Comparison of ENCODE assay signal across 18 mouse cellular contexts in genomic region chr5:26911965-26912364, GRCm38 (mm10).
"Had no signal": no experiment of that assay in that cellular context is flagged by ENCODE, and none has a peak within 500 bp of the region (broad histone marks: within the 10 kb centered on the region; RNA-seq: fewer than 3 reads in every experiment).

No protein-coding gene starts in this region.

- DNase-seq: lung, adult 18-20 months; lung, embryonic 14.5 days; lung, postnatal 10 days; lung, postnatal 4 days; midbrain, embryonic 14.5 days; retina, postnatal 1 day; right cerebral cortex, adult 18-20 months; right cerebral cortex, postnatal 25 days; right cerebral cortex, postnatal 4 days; spleen, adult 18-20 months; thymus, adult 18-20 months; thymus, postnatal 14 days; thymus, postnatal 36 days had no signal

- H3K36me3 ChIP-seq: midbrain, embryonic 10.5 days; midbrain, embryonic 12.5 days; neural tube, embryonic 13.5 days; neural tube, embryonic 15.5 days had no signal

- H3K27ac ChIP-seq: midbrain, embryonic 10.5 days; midbrain, embryonic 12.5 days; neural tube, embryonic 13.5 days; neural tube, embryonic 15.5 days had no signal

- H3K9ac ChIP-seq: lung, embryonic 14.5 days; midbrain, embryonic 12.5 days; neural tube, embryonic 13.5 days; neural tube, embryonic 15.5 days had no signal

- H3K4me3 ChIP-seq: midbrain, embryonic 10.5 days; midbrain, embryonic 12.5 days; myocyte; neural tube, embryonic 13.5 days; neural tube, embryonic 15.5 days had no signal

- H3K9me3 ChIP-seq: midbrain, embryonic 10.5 days; midbrain, embryonic 12.5 days; neural tube, embryonic 13.5 days; neural tube, embryonic 15.5 days had no signal
